Comparison of ENCODE assay signal across 8 mouse cellular contexts in genomic region chr13:81767038-81767659, GRCm38 (mm10). TPM values are rescaled to one million over a fixed set of nuclear protein-coding genes. Genes with fewer than 3 reads are reported as not detected.
A peak's percentile ranks its signal among the peaks of the same experiment; 100 is the strongest.
DNase-seq lines count a peak whose midpoint lies in the region; TF ChIP-seq lines count a peak whose summit lies in the region.

No protein-coding gene starts in this region.

- H3K9ac ChIP-seq in MEL (ENCODE audit: control insufficient read depth, low read depth, low read length, poor library complexity, severe bottlenecking): no peak overlapping the region

- H3K79me2 ChIP-seq in MEL (ENCODE audit: control insufficient read depth, insufficient read depth, low read length, poor library complexity): no peaks in the 10 kb centered on the region

- peak; percentile 77 for DNase-seq in A20 (ENCODE audit: low read depth, low spot score)
- peak; percentile 67 for DNase-seq in MEL (ENCODE audit: low read depth, low spot score)
- peak; percentile 73 for DNase-seq in cerebellum, adult 8-10 months
- DNase-seq in frontal cortex, postnatal 25 days (ENCODE audit: low spot score in 2 of 2): peak; percentile 89 to 90
- peak; percentile 66 to 84 for DNase-seq in kidney, postnatal 25 days
- peak; percentile 64 for DNase-seq in lung, postnatal 10 days
- peak; percentile 71 for DNase-seq in retina, postnatal 1 day
- DNase-seq in urinary bladder, postnatal 25 days (ENCODE audit: low spot score): peak; percentile 53

- H3K4me1 ChIP-seq in MEL (ENCODE audit: control insufficient read depth in 1 of 2, insufficient read depth in 2 of 2, low read length in 2 of 2): no peaks in the 10 kb centered on the region

- TF ChIP-seq RAD21 in MEL (IDR thresholded peaks at IDR 0.05; ENCODE audit: low read depth, low read length): peak; percentile 70

- no peak for TF ChIP-seq EP300 in MEL (IDR thresholded peaks at IDR 0.05; ENCODE audit: low read depth in 1 of 2, low read length in 2 of 2)

- no peaks in the 10 kb centered on the region for H3K9me3 ChIP-seq in MEL (replicated peaks; ENCODE audit: insufficient read depth, low read length)

- no peak overlapping the region for H3K27ac ChIP-seq in MEL (ENCODE audit: control insufficient read depth, low read depth, low read length)

- peaks cover 0 to 3% of the 10 kb centered on the region in 2 experiments; a peak in 1 of 4 replicates for H3K36me3 ChIP-seq in MEL (ENCODE audit: control insufficient read depth in 1 of 2, insufficient read depth in 2 of 2, low read length in 2 of 2)

- H3K4me3 ChIP-seq in MEL (ENCODE audit: control insufficient read depth in 1 of 2, insufficient read depth in 1 of 2, low read depth in 2 of 2, low read length in 2 of 2): no peak overlapping the region

- H3K27me3 ChIP-seq in MEL (ENCODE audit: control insufficient read depth in 1 of 2, insufficient read depth in 2 of 2, low read length in 2 of 2): no peaks in the 10 kb centered on the region

- TF ChIP-seq CTCF in MEL (IDR thresholded peaks at IDR 0.05 in 2 of 3, conservative IDR thresholded peaks at IDR 0.05 in 1 of 3; ENCODE audit: control insufficient read depth in 1 of 3, insufficient read depth in 1 of 3, low read depth in 2 of 3, low read length in 3 of 3, poor library complexity in 1 of 3, severe bottlenecking in 1 of 3): peak; percentile 64 to 80 (median 65)

- no peak for TF ChIP-seq POLR2A in MEL (IDR thresholded peaks at IDR 0.05; ENCODE audit: control insufficient read depth in 1 of 2, insufficient read depth in 1 of 2, low read depth in 1 of 2, low read length in 2 of 2, poor library complexity in 1 of 2)

TF ChIP-seq in MEL, 35 proteins besides CTCF, POLR2A, EP300 and RAD21:
- TF ChIP-seq ZC3H11A (IDR thresholded peaks at IDR 0.05; ENCODE audit: low read depth, low read length) (peak; percentile 43; the same call in 1 of the 2 replicates), SMC3 (IDR thresholded peaks at IDR 0.05; ENCODE audit: low read depth, low read length) (peak; percentile 46), ZKSCAN1 (IDR thresholded peaks at IDR 0.05; ENCODE audit: low read depth, low read length) (no peak)

RNA-seq across cellular contexts. Expression of gene Cetn3, which starts 15.7 kb away (rescaled TPM):
- total RNA-seq in MEL (2012; rRNA removed): 70.2 and 77.6 TPM in 2 replicates
- 100 to 1,000 TPM in 1 of 2 experiments, not detected in 1; 101 TPM for polyA plus RNA-seq in MEL (2012; ENCODE audit: insufficient read depth in 1 of 2, insufficient read length in 2 of 2, low read depth in 1 of 2, low replicate concordance in 2 of 2, missing spikeins in 1 of 2)

RNA-seq across cellular contexts. Expression of gene Mblac2, which starts 56.0 kb away (rescaled TPM):
- total RNA-seq in MEL (2012; rRNA removed): 0.58 and 0.78 TPM in 2 replicates
- polyA plus RNA-seq in MEL (2012; ENCODE audit: insufficient read depth in 1 of 2, insufficient read length in 2 of 2, low read depth in 1 of 2, low replicate concordance in 2 of 2, missing spikeins in 1 of 2): 1 to 10 TPM in 1 of 2 experiments, not detected in 1; 1.2 TPM

RNA-seq across cellular contexts. Expression of gene Polr3g, which starts 56.3 kb away (rescaled TPM):
- 26.2 and 26.4 TPM in 2 replicates for total RNA-seq in MEL (2012; rRNA removed)
- 10 to 100 TPM; 36.8 to 79.4 TPM for polyA plus RNA-seq in MEL (2012; ENCODE audit: insufficient read depth in 1 of 2, insufficient read length in 2 of 2, low read depth in 1 of 2, low replicate concordance in 2 of 2, missing spikeins in 1 of 2)
